Mouse (Mus musculus): ENCODE measurements around the gene Rpp25.

Rpp25 gene

DNA sequence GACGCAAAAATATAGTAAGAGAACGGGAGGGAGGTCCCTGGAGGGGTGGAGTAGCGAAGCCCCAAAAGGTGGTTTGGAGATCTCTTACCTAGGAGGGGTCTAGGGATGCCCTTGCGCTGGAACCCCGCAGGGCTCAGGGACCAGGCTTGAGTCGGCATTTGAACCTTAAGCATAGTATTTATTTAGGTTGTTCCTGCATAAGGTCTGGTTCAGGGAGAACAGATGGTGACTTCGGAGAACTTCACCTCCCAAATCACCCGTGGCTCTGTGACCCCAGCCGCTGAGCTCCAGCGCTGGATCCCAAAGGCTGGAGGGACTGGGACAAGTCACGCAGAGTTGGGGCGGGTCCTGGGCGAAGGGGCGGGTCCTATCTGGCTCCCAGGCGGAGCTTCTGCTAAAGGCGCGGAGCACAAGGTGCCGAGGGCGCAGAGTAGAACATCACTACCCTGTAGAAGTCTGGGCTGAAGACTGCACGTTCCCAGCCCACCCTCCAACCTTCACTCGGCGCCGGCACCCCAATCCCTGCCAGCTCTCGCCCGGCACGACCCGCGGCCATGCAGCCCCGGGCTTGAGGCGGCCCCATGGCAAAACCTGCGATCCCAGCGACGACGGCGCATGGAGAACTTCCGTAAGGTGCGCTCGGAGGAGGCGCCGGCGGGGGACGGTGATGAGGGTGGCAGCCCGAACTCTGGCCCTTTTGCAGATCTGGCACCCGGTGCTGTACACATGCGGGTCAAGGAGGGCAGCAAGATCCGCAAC is at the start of gene Rpp25:
Gene Rpp25, plus strand, starts transcription at position 405 of the 759 bp plus-strand sequence.
- DNase-seq (ENCODE audit: low read depth, low spot score): peak; percentile 94

- peak; percentile 67 for DNase-seq (ENCODE audit: low read depth, low spot score)
These were observed 44.1 kb upstream of the Rpp25 start for GRCm38 (mm10) chr9:57459707-57460106.

DNA sequence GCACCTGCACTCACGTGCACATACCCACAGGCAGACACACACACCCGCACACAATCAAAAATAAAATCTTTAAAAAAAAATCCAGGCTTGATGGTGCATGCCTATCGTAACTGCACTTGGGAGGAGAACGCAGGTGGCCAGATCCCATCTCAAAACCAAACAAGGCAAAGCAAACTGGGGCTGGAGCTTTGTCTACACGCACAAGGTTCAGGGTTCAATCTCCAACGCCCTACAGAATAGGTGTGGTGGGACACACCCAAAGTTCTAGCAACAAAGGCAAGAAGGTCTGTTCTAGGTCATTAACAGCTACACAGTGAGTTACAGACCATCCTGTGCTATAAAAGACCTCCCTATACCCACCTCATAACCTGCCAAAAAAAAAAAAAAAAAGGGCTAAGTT is 41.0 kb upstream of the Rpp25 start:
- peak; percentile 72 for DNase-seq (ENCODE audit: low read depth, low spot score)

GRCm38 (mm10) chr9:57466101-57466500 is 37.7 kb upstream of the Rpp25 start:
- DNase-seq (ENCODE audit: low read depth, low spot score): no peak

DNA sequence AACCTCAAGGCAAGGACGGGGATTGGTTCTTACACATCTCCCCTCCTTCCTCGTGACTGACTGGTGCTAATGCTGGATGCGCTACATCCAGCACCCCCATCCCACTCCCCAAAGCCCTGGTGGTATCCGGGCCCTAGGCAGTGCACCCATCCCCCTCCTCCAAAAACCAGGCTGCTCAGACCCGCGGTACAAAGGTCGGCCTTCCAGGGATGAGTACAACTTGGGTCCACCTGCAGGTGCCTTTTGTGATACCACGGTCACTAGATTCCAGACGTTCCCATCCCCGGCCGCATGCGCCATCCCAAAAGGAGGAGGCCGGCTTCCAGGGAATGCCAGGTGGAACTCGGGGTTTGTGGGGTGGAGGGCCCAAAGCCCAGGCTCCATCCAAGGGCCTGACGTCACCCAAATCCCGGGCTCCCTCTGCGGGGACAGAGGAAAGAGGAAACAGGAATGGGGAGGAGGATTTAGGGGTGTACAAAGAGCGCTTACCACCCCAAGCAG is 36.5 kb upstream of the Rpp25 start:
- DNase-seq (ENCODE audit: low read depth, low spot score): peak; percentile 76

GRCm38 (mm10) chr9:57467896-57468549 is 35.8 kb upstream of the Rpp25 start, which contains the start of gene Scamp5:
Scamp5 (minus strand) TSS chr9:57468060.
- peak; percentile 96 for DNase-seq (ENCODE audit: low read depth, low spot score)

- no peak for DNase-seq (ENCODE audit: low read depth, low spot score)
These were observed 34.9 kb upstream of the Rpp25 start for GRCm38 (mm10) chr9:57468914-57469313.

DNA sequence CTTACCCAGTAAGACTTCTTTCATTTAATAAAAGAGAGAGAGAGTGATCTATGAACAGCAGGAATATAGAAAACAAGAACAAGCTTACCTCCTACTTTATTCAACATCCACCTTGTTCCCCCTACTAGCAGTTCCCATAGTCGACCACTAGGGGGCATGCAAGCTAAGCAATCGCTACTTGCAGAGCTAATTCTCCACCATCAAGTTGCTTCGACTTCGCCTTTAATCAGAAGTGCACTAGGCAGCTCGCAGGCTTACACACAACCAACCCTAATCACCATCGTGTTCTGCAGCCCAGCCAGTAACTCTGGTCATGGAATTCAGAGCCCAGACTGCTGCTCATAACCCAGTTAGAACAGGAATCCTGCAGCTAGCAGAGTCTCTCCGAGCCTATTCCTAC is 18.1 kb upstream of the Rpp25 start:
- peak; percentile 88 for DNase-seq (ENCODE audit: low read depth, low spot score)

DNA sequence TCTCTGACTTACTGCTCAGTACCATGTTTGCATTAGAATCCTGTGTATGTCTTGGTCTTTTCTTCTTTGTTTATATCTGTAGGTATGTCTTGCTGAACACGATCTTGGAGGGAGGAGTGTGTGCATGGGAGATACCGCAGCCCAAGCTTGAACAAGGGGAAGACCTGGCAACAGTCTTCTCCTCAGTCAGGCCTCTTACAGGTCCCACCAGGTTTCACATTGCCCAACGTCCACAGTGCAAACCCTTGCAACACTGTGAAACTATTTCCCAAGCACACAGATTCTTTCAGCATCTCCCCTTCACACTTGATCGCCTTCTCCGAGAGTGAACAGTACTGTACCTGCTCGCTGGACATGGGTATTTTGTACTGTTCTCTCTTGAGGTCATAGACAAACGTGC is 16.0 kb upstream of the Rpp25 start:
- DNase-seq (ENCODE audit: low read depth, low spot score): no peak

- DNase-seq (ENCODE audit: low read depth, low spot score): no peak
These were observed 10.3 kb upstream of the Rpp25 start for GRCm38 (mm10) chr9:57493532-57493931.

DNA sequence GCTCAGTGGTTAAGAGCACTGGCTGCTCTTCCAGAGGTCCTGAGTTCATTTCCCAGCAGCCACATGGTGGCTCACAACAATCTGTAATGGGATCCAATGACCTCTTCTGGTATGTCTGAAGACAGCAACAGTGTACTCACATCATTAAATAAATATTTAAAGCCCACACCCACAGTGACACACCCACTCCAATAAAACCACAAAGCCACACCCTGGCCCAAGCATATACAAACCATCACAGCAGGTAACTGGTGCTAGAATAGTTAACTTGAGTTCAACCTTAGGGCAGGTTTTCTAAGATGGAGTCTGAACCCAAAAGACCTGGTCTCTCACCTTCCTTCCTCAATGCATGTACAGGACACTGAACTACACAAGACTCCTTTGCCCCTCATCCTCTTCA is 8.9 kb upstream of the Rpp25 start:
- DNase-seq (ENCODE audit: low read depth, low spot score): peak; percentile 93

DNA sequence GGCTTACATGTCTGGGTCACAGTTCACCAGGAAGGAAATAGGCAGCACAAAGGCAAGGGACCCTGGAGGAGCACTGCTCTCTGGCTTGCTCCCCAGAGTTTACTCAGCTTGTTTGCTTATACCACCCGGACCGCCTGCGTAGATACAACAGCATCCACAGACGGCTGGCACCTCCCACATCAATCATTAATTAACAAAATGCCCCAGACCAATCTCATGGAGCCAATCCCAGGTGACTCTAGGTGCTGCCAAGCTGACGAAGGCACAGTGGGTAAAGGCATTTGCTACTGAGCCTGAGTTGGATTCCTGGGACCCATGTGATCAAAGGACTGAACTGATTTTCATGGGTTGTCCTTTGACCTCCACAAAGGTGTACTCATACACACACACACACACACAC is 6.6 kb upstream of the Rpp25 start:
- no peak for DNase-seq (ENCODE audit: low read depth, low spot score)

DNA sequence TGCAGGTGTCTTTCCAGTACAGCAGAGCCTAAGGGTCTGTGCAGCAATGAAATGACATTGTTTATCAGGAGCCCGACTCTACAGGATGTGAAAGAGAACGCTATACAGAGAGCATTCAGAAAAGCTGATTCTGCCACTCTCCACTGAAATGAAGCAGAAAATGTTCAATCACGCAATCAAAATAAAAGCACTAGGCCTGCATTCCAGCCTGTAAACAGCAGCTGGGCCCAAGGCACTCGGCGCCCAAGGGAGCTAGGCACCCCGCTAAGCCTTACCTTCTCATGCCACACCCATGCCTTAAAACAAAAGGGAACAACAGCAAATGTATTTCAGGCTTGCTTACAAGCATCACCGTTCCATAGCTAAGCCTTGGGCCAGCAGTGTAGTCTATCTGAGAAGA is 5.3 kb upstream of the Rpp25 start:
- no peak for DNase-seq (ENCODE audit: low read depth, low spot score)

DNA sequence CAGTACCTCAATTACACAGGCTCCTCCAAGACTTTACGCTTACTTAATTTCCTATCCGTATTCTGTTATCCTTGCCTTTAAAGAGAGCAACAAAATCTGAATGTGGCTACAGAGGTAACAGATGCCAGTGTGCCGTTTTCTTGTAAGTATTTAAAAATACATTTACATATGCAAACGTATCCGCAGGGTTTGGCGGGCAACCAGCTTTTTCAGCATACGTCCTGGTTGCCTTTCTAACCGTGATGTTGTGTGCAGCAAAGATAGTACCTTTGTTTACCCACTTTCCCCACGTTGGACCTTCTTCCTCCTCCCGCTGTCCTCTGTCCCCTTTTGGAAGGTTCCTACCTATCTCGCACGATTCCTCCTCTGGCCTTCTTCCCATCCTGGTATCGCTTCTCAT is 2.4 kb upstream of the Rpp25 start:
- peak; percentile 19 for DNase-seq (ENCODE audit: low read depth, low spot score)

- DNase-seq (ENCODE audit: low read depth, low spot score): peak; percentile 27
These were observed 2.0 kb upstream of the Rpp25 start for GRCm38 (mm10) chr9:57501861-57502260.

GRCm38 (mm10) chr9:57502911-57503621 is 760 bp upstream of the Rpp25 start:
- peak; percentile 67 for DNase-seq (ENCODE audit: low read depth, low spot score)

- DNase-seq (ENCODE audit: low read depth, low spot score): peak; percentile 91
These were observed 515 bp downstream of the Rpp25 start for GRCm38 (mm10) chr9:57504381-57504700.

DNA sequence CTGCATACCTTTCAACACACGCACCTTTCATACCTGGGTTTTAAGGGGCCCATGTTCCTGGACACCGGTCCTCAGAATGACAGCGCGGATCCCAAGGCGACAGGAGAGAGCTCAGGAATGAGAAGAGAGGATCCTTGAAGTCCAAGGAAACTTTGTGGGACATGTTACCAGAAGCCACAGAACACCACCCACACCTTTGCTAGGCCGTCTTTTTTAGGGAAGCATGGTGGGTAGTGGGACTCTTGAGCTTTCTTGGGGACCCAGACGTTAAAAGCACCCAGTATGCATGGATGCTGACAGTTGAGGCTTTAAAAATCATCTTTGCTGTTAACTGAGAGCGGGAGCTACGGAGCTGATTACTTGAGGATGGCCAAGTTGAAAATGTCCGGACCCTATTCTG is 1.1 kb downstream of the Rpp25 start:
- no peak for DNase-seq (ENCODE audit: low read depth, low spot score)

DNA sequence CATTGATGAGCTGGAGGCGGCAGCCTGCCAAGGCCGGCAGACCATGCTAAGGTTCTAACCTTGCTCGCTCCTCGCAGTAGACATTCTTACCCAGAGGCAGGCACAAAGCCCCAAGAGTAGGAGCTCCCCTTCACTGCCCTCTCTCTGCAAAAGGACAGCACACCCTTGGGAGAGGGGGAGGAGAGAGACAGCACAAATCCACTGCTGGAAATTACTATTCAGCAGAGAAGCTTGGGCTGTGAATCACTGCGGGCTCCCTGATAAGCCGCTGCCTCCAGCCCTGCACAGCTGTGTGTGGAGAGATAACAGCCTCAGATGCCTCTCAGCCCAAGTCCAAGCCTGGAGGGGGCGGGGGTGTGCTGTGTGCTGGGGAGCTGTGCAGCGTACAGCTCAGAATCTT is 1.9 kb downstream of the Rpp25 start:
- DNase-seq (ENCODE audit: low read depth, low spot score): peak; percentile 57

DNA sequence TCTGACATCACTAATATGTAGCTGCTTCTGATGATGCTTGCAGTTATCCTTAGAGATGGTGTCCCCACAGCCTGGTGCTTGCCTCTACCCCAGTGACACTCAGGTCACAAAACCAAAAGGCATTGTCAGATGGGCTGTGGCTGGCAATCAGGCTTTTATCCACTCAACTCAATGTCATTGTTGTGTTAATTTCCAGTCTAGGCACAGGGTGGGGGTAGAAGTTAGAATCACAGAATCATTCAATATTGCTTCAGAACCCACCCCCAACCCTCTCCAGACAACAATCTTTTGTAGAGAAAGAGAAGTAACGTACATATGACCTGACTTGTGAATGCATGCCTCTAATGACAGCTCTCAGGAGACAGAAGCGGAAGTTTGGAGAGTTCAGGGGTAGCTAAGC is 6.8 kb downstream of the Rpp25 start:
- DNase-seq (ENCODE audit: low read depth, low spot score): peak; percentile 86

- peak; percentile 82 for DNase-seq (ENCODE audit: low read depth, low spot score)
These were observed 13.3 kb downstream of the Rpp25 start for GRCm38 (mm10) chr9:57517113-57517512.

DNA sequence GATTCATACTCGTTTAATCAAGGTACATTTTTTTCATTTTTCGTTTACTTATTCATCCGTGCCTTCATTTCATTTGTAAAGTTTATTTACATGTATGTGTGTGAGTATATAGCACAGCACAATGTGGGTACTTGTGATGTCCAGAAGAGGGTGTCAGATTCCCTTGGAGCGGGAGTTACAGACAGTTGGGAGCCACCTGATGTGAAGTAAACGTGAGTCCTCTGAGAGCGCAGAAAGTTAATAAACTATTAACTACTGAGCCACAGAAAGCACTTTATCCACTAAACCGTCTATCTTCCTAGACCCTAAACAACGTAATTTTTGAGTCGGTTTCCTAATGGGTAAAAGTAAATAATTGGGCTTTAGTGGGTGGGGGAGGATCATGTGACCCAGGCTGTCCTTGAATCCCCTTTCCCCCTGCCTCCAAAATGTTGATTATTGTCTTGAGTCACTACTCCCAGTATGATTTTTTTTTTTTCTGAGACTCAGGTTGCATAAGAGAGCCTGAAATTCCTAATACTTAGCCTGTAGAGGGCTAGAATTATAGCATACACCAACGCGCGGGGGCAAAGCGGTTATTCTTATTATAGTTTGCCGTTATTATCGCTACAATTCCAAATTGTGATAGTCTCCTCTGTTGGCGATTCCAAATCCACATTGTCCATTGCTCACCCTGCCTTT is 16.7 kb downstream of the Rpp25 start:
- peak; percentile 74 for DNase-seq (ENCODE audit: low read depth, low spot score)

Data from R1 (cell line).